Mouse (Mus musculus): ENCODE measurements around the gene Ptpro. TPM values are rescaled to one million over a fixed set of nuclear protein-coding genes. Genes with fewer than 3 reads are reported as not detected.

Ptpro gene
- polyA plus RNA-seq, 1 experiment from 2014 or later = not detected

- in situ Hi-C loops (cut with MboI; ENCODE audit: low pct_unique_long_range_greater_than_20kb) = loop anchor here (25.0 kb wide), 1 partner anchor 299 kb away; no protein-coding TSS in a partner anchor
- peaks cover 7% of the 10 kb centered on the region for H3K27me3 ChIP-seq
- no peak for TF ChIP-seq CTCF (IDR thresholded peaks at IDR 0.05)
- ChIA-PET CTCF (no interaction called here), POLR2A (no interaction called here)
- DNase-seq (ENCODE audit: low read depth, low spot score) (no peak), ATAC-seq (no peak)
These were observed 134.2 kb downstream of the Ptpro start for GRCm38 (mm10) chr6:137386344-137386743.

DNA sequence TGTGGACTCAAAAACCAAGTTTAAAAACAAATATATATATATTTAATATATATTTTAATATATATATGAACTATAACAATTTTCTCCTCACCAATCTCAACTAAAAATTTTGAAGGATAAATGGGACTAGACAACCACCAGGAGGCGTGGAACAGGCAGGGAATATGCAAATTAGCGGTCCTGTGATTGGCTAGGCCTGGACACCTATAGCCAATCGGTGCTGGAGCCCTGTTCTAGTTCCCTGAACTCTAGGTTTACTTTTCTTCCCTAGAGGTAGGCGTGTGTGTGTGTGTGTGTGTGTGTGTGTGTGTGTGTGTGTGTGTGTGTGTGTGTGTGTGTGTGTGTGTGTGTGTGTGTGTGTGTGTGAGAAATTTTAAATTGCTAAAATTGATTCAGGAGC is 134.8 kb downstream of the Ptpro start:
- ATAC-seq (no peak), DNase-seq (ENCODE audit: low read depth, low spot score) (no peak)
- CTCF ChIA-PET = no interaction called here
- POLR2A ChIA-PET = no interaction called here
- peaks cover 6% of the 10 kb centered on the region for H3K27me3 ChIP-seq
- in situ Hi-C loops (cut with MboI; ENCODE audit: low pct_unique_long_range_greater_than_20kb) = loop anchor here (25.0 kb wide), 1 partner anchor 300 kb away; no protein-coding TSS in a partner anchor
- no peak for TF ChIP-seq CTCF (IDR thresholded peaks at IDR 0.05)

DNA sequence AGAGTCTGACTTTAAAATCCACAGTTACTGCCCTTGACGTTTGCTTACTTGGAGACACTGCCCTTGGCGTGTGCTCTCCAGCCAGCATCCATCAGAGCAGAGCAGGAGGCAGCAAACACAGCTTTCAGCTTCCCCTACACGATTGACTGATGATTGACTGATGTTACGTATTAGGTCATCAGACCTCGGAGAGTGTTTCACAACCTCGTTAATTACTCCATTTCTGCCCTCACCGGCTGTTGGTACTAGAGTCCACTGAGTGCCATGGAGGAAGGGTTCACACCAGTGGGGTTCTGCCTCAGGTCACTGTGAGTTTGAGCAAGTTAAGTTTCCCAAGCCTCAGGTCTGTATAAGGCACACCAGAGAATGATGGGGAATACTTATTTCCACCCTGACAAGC is 143.0 kb downstream of the Ptpro start:
- no peak for ATAC-seq
- DNase-seq (ENCODE audit: low read depth, low spot score) = no peak
- in situ Hi-C loops (cut with MboI; ENCODE audit: low pct_unique_long_range_greater_than_20kb) = loop anchor here (5.0 to 25.0 kb wide), 3 partner anchors 73 to 308 kb away; no protein-coding TSS in a partner anchor
- no peak for TF ChIP-seq CTCF (IDR thresholded peaks at IDR 0.05)
- POLR2A ChIA-PET = no interaction called here
- H3K27me3 ChIP-seq = peaks cover 3% of the 10 kb centered on the region
- CTCF ChIA-PET = no interaction called here

DNA sequence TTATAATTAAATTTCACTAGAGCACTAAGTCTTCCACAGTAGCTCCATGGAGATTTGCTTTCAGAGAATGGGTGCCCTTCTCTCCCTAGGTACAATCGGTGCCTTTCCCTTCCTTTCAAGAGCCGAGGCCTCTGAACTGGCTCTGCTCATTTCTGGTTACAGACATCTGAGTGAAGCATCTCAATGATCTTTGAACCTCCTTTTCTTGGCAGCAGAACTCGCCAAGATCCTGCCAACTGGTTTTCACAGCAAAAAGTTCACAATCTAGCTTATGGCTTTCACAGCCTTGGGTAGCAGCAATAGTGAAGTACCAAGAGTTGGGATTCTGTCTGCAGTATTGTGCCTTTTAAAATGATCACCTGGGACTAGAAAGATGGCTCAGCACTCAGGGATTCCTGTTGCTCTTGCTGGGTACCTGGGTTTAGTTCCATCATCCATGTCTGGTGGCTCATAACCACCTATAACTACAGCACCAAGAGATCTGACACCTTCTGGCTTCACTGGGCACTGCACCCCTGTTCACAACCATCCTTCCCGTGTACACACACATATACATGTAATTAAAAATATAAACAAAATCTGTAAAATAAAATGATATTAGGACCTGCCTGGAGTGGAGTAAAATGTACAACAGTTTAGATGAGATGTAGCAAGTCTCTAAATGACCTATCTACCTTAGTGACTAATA is 144.1 kb downstream of the Ptpro start:
- ChIA-PET POLR2A (no interaction called here), CTCF (interaction anchor here (1.2 to 1.7 kb wide), 3 partner anchors 18 to 327 kb away, joined by 3 to 5 read pairs (median 3); no protein-coding TSS in a partner anchor)
- DNase-seq (ENCODE audit: low read depth, low spot score) = no peak
- in situ Hi-C loops (cut with MboI; ENCODE audit: low pct_unique_long_range_greater_than_20kb) = loop anchor here (5.0 to 25.0 kb wide), 3 partner anchors 74 to 309 kb away; no protein-coding TSS in a partner anchor
- peaks cover under 1% of the 10 kb centered on the region for H3K27me3 ChIP-seq
- no peak for ATAC-seq
- TF ChIP-seq CTCF (IDR thresholded peaks at IDR 0.05) = peak; percentile 55

- no peak for ATAC-seq
- in situ Hi-C loops (cut with MboI; ENCODE audit: low pct_unique_long_range_greater_than_20kb) = loop anchor here (5.0 to 25.0 kb wide), 3 partner anchors 75 to 310 kb away; no protein-coding TSS in a partner anchor
- DNase-seq (ENCODE audit: low read depth, low spot score) = no peak
These were observed 145.2 kb downstream of the Ptpro start for GRCm38 (mm10) chr6:137397358-137397757.

GRCm38 (mm10) chr6:137404196-137404595 is 152.1 kb downstream of the Ptpro start:
- in situ Hi-C loops (cut with MboI; ENCODE audit: low pct_unique_long_range_greater_than_20kb) = no loop called here
- no peaks in the 10 kb centered on the region for H3K27me3 ChIP-seq
- ChIA-PET CTCF (no interaction called here), POLR2A (no interaction called here)
- no peak for DNase-seq (ENCODE audit: low read depth, low spot score)
- no peak for TF ChIP-seq CTCF (IDR thresholded peaks at IDR 0.05)
- ATAC-seq = no peak

More at GRCm38 (mm10) chr6:137397358-137397757, 145.2 kb downstream of the Ptpro start:
- TF ChIP-seq CTCF (IDR thresholded peaks at IDR 0.05) = peak; percentile 29
- POLR2A ChIA-PET = interaction anchor here (0.6 kb wide), 1 partner anchor 867 kb away, joined by 4 read pairs; no protein-coding TSS in a partner anchor
- CTCF ChIA-PET = interaction anchor here (1.2 to 2.0 kb wide), 3 partner anchors 17 to 326 kb away, joined by 3 to 5 read pairs (median 4); no protein-coding TSS in a partner anchor
- H3K27me3 ChIP-seq = no peaks in the 10 kb centered on the region

- no peak for ATAC-seq
- POLR2A ChIA-PET = no interaction called here
- in situ Hi-C loops (cut with MboI; ENCODE audit: low pct_unique_long_range_greater_than_20kb) = no loop called here
- DNase-seq (ENCODE audit: low read depth, low spot score) = no peak
- CTCF ChIA-PET = no interaction called here
- H3K27me3 ChIP-seq = no peaks in the 10 kb centered on the region
- TF ChIP-seq CTCF (IDR thresholded peaks at IDR 0.05) = no peak
These were observed 153.6 kb downstream of the Ptpro start for GRCm38 (mm10) chr6:137405690-137406089.

- in situ Hi-C loops (cut with MboI; ENCODE audit: low pct_unique_long_range_greater_than_20kb) = no loop called here
- TF ChIP-seq CTCF (IDR thresholded peaks at IDR 0.05) = no peak
- no peaks in the 10 kb centered on the region for H3K27me3 ChIP-seq
- ATAC-seq (no peak), DNase-seq (ENCODE audit: low read depth, low spot score) (no peak)
- POLR2A ChIA-PET = no interaction called here
- CTCF ChIA-PET = no interaction called here
These were observed 158.4 kb downstream of the Ptpro start for GRCm38 (mm10) chr6:137410510-137410909.

GRCm38 (mm10) chr6:137411901-137412378 is 159.8 kb downstream of the Ptpro start:
- no peaks in the 10 kb centered on the region for H3K27me3 ChIP-seq
- POLR2A ChIA-PET = no interaction called here
- CTCF ChIA-PET = no interaction called here
- in situ Hi-C loops (cut with MboI; ENCODE audit: low pct_unique_long_range_greater_than_20kb) = no loop called here
- DNase-seq (ENCODE audit: low read depth, low spot score) (no peak), ATAC-seq (no peak)
- no peak for TF ChIP-seq CTCF (IDR thresholded peaks at IDR 0.05)

DNA sequence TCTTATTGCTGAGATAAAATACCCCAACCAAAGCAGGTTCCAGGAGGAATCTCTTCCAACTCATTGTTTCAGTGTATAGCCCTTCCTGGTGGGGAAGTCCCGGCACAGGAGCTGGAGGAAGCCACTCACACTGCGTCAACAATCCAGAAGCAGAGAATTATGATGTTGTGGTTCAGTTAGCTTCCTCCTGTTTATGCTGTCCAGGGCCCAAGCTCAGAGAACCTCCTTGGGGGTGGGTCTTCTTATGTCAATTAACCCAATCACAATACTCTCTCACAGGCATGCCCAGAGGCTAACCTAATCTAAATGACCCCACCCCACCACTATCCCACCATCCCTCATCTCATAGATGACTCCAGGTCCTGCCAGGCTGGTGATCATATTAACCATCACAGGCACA is 160.9 kb downstream of the Ptpro start:
- no peaks in the 10 kb centered on the region for H3K27me3 ChIP-seq
- no peak for ATAC-seq
- in situ Hi-C loops (cut with MboI; ENCODE audit: low pct_unique_long_range_greater_than_20kb) = no loop called here
- ChIA-PET POLR2A (no interaction called here), CTCF (interaction anchor here (1.0 to 1.6 kb wide), 2 partner anchors 15 to 204 kb away, joined by 3 read pairs; no protein-coding TSS in a partner anchor)
- TF ChIP-seq CTCF (IDR thresholded peaks at IDR 0.05) = no peak
- no peak for DNase-seq (ENCODE audit: low read depth, low spot score)

Measured in Patski (cell line).